Mouse (Mus musculus): Measurements from ENCODE around the gene D10Wsu102e. TPM values are rescaled to one million over a fixed set of nuclear protein-coding genes. Genes with fewer than 3 reads are reported as not detected.

The D10Wsu102e gene
- polyA plus RNA-seq (2015; fragmentation: Nextera tagmentation; extraction: Ambion mirVana) = 0.65 and 0.67 TPM in 2 replicates

- H3K9me3 ChIP-seq = no peaks in the 10 kb centered on the region
- H3K27me3 ChIP-seq = no peaks in the 10 kb centered on the region
- H3K4me3 ChIP-seq = peak within 1 kb of the TSS; percentile 92
- H3K4me2 ChIP-seq = peak within 1 kb of the TSS; percentile 81
- peak; percentile 97 for ATAC-seq (ENCODE audit: borderline replicate concordance, extremely low read depth, low FRiP score, low TSS enrichment)
- peaks cover 24% of the 10 kb centered on the region for H3K36me3 ChIP-seq
- WGBS = under 1% methylated on average over 30 of the region's 30 CpGs
- peaks cover 20% of the 10 kb centered on the region for H3K4me1 ChIP-seq
- peak within 1 kb of the TSS; percentile 80 for H3K9ac ChIP-seq
- H3K27ac ChIP-seq = peak within 1 kb of the TSS; percentile 72
Measured at GRCm38 (mm10) chr10:83359956-83360355, at the start of gene D10Wsu102e. TSS of gene D10Wsu102e (plus strand) at chr10:83360221.

DNA sequence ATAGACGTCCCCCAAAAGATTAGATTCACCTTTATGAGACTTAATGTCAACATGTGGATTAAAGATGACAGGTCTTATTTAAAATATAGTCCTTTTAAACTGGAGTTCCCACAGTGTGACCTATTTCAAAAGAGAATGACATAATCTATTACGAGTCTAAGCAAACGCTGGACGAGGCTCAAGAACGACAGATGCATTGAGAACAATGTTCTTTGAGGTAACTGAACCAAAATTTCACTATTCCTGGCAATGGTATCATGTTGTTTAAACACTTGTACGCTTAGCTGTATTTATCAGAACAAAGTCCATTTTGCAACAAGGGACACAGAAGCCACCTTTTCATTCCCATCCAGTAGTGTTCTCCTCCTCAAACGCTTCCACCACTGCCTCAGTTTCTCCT lies 49.7 kb upstream of the D10Wsu102e start:
- WGBS = 71% methylated on average over 7 of the region's 7 CpGs
- Histone ChIP-seq H3K9me3 (no peaks in the 10 kb centered on the region), H3K4me1 (no peaks in the 10 kb centered on the region), H3K4me3 (no peak overlapping the region), H3K27ac (no peak overlapping the region), H3K27me3 (no peaks in the 10 kb centered on the region), H3K36me3 (no peaks in the 10 kb centered on the region), H3K4me2 (no peak overlapping the region), H3K9ac (no peak overlapping the region)
- no peak for ATAC-seq (ENCODE audit: borderline replicate concordance, extremely low read depth, low FRiP score, low TSS enrichment)

DNA sequence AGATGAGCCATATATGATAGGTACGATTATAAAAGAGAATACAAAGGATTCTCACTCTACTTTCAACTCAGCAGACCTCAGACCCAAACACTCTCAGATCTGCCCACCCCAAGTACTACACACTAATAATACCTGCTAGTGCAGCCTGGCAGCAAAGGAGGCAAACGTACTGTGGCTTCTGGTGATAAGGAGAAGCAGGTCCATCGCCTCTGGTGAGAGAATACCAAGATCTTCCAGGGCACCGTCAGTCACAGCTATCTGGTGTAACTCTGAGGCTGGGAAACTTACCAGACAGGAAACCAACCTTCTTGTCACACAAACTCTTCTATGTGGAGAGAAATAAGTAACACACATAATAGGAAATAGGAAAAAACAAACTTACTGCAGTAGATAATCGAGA lies 47.0 kb upstream of the D10Wsu102e start:
- Histone ChIP-seq H3K27ac (no peak overlapping the region), H3K9me3 (no peaks in the 10 kb centered on the region), H3K4me3 (no peak overlapping the region), H3K27me3 (no peaks in the 10 kb centered on the region), H3K9ac (no peak overlapping the region), H3K4me2 (no peak overlapping the region), H3K4me1 (no peaks in the 10 kb centered on the region), H3K36me3 (no peaks in the 10 kb centered on the region)
- 70% methylated on average over 5 of the region's 5 CpGs for WGBS
- ATAC-seq (ENCODE audit: borderline replicate concordance, extremely low read depth, low FRiP score, low TSS enrichment) = no peak

DNA sequence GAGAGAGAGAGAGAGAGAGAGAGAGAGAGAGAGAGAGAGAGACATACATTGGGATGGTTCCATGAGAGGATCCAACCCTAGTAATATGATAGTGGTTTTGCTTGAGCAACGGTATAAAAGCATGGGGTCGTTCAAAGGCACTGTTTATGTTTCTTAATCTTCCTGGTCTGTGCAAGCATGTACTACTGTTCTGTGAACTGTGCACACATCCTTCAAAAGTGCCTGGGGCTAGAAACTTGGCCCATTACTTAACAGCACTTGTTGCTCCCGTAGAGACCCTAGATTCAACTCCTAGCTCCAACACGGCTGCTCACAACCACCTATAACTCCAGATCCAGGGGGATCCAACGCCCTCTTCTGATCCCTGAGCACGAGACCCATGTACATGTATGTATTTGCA lies 39.6 kb upstream of the D10Wsu102e start:
- no peak overlapping the region for H3K27ac ChIP-seq
- WGBS = 64% methylated on average over 6 of the region's 6 CpGs
- H3K4me2 ChIP-seq = no peak overlapping the region
- H3K4me3 ChIP-seq = no peak overlapping the region
- H3K9ac ChIP-seq = no peak overlapping the region
- no peaks in the 10 kb centered on the region for H3K9me3 ChIP-seq
- H3K27me3 ChIP-seq = no peaks in the 10 kb centered on the region
- no peaks in the 10 kb centered on the region for H3K36me3 ChIP-seq
- ATAC-seq (ENCODE audit: borderline replicate concordance, extremely low read depth, low FRiP score, low TSS enrichment) = no peak
- H3K4me1 ChIP-seq = no peaks in the 10 kb centered on the region

DNA sequence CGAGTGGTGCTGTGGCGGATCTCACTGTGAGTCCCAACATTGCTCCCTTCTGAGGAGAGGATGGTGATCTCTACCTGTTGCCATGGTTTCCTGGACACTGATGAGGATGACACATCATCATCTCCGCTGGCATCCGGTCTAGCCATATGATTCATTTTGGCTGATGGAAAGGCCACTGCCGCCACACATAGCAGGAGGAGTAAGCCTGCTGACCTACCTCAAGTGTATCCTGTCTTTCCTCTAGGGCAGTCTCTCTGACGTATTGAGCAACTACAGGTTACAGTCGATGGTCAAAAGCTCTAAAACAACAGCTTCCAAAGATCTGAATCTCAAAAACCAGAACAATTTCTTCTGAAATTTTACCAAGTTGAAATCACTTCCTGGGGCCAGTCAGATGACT lies 39.2 kb upstream of the D10Wsu102e start:
- Histone ChIP-seq H3K9me3 (no peaks in the 10 kb centered on the region), H3K27me3 (no peaks in the 10 kb centered on the region), H3K4me2 (no peak overlapping the region), H3K4me3 (no peak overlapping the region), H3K27ac (no peak overlapping the region), H3K4me1 (no peaks in the 10 kb centered on the region), H3K9ac (no peak overlapping the region), H3K36me3 (no peaks in the 10 kb centered on the region)
- no peak for ATAC-seq (ENCODE audit: borderline replicate concordance, extremely low read depth, low FRiP score, low TSS enrichment)
- 82% methylated on average over 7 of the region's 7 CpGs for WGBS

GRCm38 (mm10) chr10:83321528-83321927 lies 38.5 kb upstream of the D10Wsu102e start:
- no peaks in the 10 kb centered on the region for H3K4me1 ChIP-seq
- WGBS = 84% methylated on average over 6 of the region's 6 CpGs
- ATAC-seq (ENCODE audit: borderline replicate concordance, extremely low read depth, low FRiP score, low TSS enrichment) = no peak
- H3K9ac ChIP-seq = no peak overlapping the region
- H3K9me3 ChIP-seq = no peaks in the 10 kb centered on the region
- no peak overlapping the region for H3K4me3 ChIP-seq
- no peaks in the 10 kb centered on the region for H3K36me3 ChIP-seq
- H3K27me3 ChIP-seq = no peaks in the 10 kb centered on the region
- H3K27ac ChIP-seq = no peak overlapping the region
- no peak overlapping the region for H3K4me2 ChIP-seq

DNA sequence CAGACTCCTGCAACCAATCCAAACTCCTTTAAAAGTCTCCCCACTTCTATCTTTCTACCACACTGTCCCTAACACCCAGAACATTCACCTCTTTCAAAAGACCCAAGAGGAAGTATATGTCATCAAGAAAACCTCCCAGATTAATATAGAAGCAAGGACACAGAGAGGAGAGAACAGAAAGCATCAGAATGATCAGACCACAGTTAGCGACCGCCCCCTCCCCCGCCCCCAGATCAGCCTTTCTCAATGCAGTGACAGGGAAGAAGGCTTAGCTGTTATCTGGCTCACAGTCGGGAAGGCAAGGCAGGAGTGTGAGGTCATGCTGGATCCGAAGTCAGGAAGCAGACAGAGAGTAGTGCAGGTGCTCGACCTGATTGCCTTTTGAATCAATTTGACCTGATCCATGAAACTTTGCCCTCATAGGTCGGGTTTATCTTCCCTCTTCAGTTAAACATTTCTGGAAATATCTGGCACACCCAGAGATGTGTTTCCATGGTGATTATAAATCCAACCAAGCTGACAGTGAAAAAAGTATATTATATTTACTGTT lies 37.4 kb upstream of the D10Wsu102e start:
- H3K4me2 ChIP-seq = no peak overlapping the region
- no peaks in the 10 kb centered on the region for H3K4me1 ChIP-seq
- H3K36me3 ChIP-seq = no peaks in the 10 kb centered on the region
- no peak for ATAC-seq (ENCODE audit: borderline replicate concordance, extremely low read depth, low FRiP score, low TSS enrichment)
- WGBS = 32% methylated on average over 7 of the region's 7 CpGs
- no peak overlapping the region for H3K4me3 ChIP-seq
- no peak overlapping the region for H3K27ac ChIP-seq
- no peaks in the 10 kb centered on the region for H3K9me3 ChIP-seq
- H3K9ac ChIP-seq = no peak overlapping the region
- no peaks in the 10 kb centered on the region for H3K27me3 ChIP-seq

- no peak overlapping the region for H3K4me2 ChIP-seq
- H3K27me3 ChIP-seq = no peaks in the 10 kb centered on the region
- no peaks in the 10 kb centered on the region for H3K4me1 ChIP-seq
- no peaks in the 10 kb centered on the region for H3K9me3 ChIP-seq
- no peak overlapping the region for H3K9ac ChIP-seq
- H3K27ac ChIP-seq = no peak overlapping the region
- H3K4me3 ChIP-seq = no peak overlapping the region
- no peaks in the 10 kb centered on the region for H3K36me3 ChIP-seq
- no peak for ATAC-seq (ENCODE audit: borderline replicate concordance, extremely low read depth, low FRiP score, low TSS enrichment)
- WGBS = 70% methylated on average over 3 of the region's 3 CpGs
Measured at GRCm38 (mm10) chr10:83324871-83325270, 35.1 kb upstream of the D10Wsu102e start.

- H3K9ac ChIP-seq = no peak overlapping the region
- WGBS = 86% methylated on average over 1 of the region's 1 CpGs
Measured at GRCm38 (mm10) chr10:83325903-83326302, 34.1 kb upstream of the D10Wsu102e start.

GRCm38 (mm10) chr10:83326648-83327285 lies 33.3 kb upstream of the D10Wsu102e start:
- Histone ChIP-seq H3K36me3 (no peaks in the 10 kb centered on the region), H3K4me1 (no peaks in the 10 kb centered on the region), H3K27me3 (no peaks in the 10 kb centered on the region), H3K9me3 (no peaks in the 10 kb centered on the region), H3K4me3 (no peak overlapping the region), H3K4me2 (no peak overlapping the region), H3K27ac (no peak overlapping the region), H3K9ac (no peak overlapping the region)
- WGBS = 85% methylated on average over 14 of the region's 14 CpGs
- ATAC-seq (ENCODE audit: borderline replicate concordance, extremely low read depth, low FRiP score, low TSS enrichment) = no peak

More at GRCm38 (mm10) chr10:83325903-83326302, 34.1 kb upstream of the D10Wsu102e start:
- H3K4me2 ChIP-seq = no peak overlapping the region
- no peak overlapping the region for H3K27ac ChIP-seq
- H3K36me3 ChIP-seq = no peaks in the 10 kb centered on the region
- ATAC-seq (ENCODE audit: borderline replicate concordance, extremely low read depth, low FRiP score, low TSS enrichment) = no peak
- H3K27me3 ChIP-seq = no peaks in the 10 kb centered on the region
- no peak overlapping the region for H3K4me3 ChIP-seq
- no peaks in the 10 kb centered on the region for H3K4me1 ChIP-seq
- H3K9me3 ChIP-seq = no peaks in the 10 kb centered on the region

- H3K9me3 ChIP-seq = no peaks in the 10 kb centered on the region
- H3K9ac ChIP-seq = no peak overlapping the region
- 57% methylated on average over 5 of the region's 5 CpGs for WGBS
- no peak overlapping the region for H3K4me3 ChIP-seq
- H3K27me3 ChIP-seq = no peaks in the 10 kb centered on the region
- no peak overlapping the region for H3K4me2 ChIP-seq
- no peak overlapping the region for H3K27ac ChIP-seq
- H3K4me1 ChIP-seq = no peaks in the 10 kb centered on the region
- 0 out of 2 replicates have a peak, but pooled peaks have one; percentile 19 for ATAC-seq (ENCODE audit: borderline replicate concordance, extremely low read depth, low FRiP score, low TSS enrichment)
- H3K36me3 ChIP-seq = no peaks in the 10 kb centered on the region
Measured at GRCm38 (mm10) chr10:83328791-83329190, 31.2 kb upstream of the D10Wsu102e start.

DNA sequence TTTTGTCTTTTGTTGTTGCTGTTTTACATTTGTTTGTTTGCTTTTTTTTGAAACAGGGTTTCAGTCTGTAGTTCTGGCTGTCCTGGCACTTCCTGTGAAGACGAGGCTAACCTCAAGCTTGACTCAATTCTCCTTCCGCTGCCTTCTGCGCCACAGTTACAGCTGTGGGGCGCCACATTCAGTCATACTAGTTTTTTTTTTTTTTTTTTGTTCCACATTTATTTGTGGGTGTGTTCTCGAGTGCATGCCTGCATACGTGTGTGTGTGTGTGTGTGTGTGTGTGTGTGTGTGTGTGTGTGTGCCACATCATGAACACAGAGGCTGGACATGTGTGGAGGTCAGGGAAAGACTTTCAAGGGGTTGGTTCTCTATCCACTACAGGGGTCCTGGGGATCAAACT lies 29.7 kb upstream of the D10Wsu102e start:
- Histone ChIP-seq H3K4me2 (no peak overlapping the region), H3K36me3 (no peaks in the 10 kb centered on the region), H3K9me3 (no peaks in the 10 kb centered on the region), H3K4me3 (no peak overlapping the region), H3K4me1 (no peaks in the 10 kb centered on the region), H3K27me3 (peaks cover 15% of the 10 kb centered on the region), H3K27ac (no peak overlapping the region), H3K9ac (no peak overlapping the region)
- 67% methylated on average over 6 of the region's 6 CpGs for WGBS
- no peak for ATAC-seq (ENCODE audit: borderline replicate concordance, extremely low read depth, low FRiP score, low TSS enrichment)

All from lung, embryonic 15.5 days (tissue).